Mouse (Mus musculus): ENCODE results near the gene Klf3. TPM values are rescaled to one million over a fixed set of nuclear protein-coding genes. Genes with fewer than 3 reads are reported as not detected.

Gene Klf3
- polyA plus RNA-seq, 1 experiment from 2014 or later: 28.9 TPM

- H3K9me3 ChIP-seq: no peaks in the 10 kb centered on the region
- no peaks in the 10 kb centered on the region for H3K27me3 ChIP-seq
- ATAC-seq (ENCODE audit: low FRiP score, low read depth): no peak
- no peak overlapping the region for H3K27ac ChIP-seq (replicated peaks)
- no peaks in the 10 kb centered on the region for H3K36me3 ChIP-seq
- H3K4me2 ChIP-seq: no peak overlapping the region
- no peak overlapping the region for H3K9ac ChIP-seq
- WGBS: 76% methylated on average over 2 of the region's 2 CpGs
- H3K4me3 ChIP-seq: no peak overlapping the region
- H3K4me1 ChIP-seq (replicated peaks): no peaks in the 10 kb centered on the region
Measured at GRCm38 (mm10) chr5:64847305-64847704, 44.1 kb downstream of the Klf3 start.

- WGBS: 89% methylated on average over 7 of the region's 7 CpGs
- ATAC-seq (ENCODE audit: low FRiP score, low read depth): no peak
- no peaks in the 10 kb centered on the region for H3K9me3 ChIP-seq
Measured at GRCm38 (mm10) chr5:64849892-64850291, 46.7 kb downstream of the Klf3 start.

DNA sequence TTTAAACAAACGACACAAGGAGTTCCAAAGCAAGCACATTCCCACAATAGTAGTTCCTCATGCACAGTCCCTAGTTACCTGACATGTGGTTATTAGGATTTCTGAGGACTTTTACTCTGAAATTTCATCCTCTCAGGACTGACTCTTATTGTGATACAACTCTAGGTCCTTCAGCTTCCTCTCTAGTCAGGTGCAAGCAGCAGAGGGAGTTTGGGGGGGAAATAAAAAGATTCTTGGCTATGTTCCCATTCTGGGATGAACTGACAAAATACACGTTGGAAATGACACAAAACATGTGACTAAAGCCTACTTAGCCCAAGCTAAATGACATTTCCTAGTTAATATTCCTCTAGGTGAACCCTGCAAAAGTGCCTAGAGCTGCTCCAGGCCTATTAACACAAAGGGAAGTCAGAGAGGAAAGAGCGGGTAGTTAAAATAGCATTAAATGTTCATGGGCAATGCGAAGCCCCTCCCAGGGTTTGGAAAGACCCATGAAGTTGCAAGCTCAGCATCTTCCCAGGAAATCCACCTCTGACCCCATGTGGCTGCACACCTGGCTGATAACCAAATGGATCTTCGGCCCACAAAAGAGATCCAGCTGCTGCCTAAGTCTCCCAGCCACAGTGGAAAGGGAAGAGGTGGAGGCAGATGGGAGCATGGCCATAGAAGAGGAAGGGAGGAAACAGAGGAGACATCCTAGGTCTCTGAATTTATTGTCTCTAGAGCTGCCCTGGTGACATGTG, 49.6 kb downstream of the Klf3 start:
- H3K4me3 ChIP-seq: no peak overlapping the region
- H3K27me3 ChIP-seq: no peaks in the 10 kb centered on the region
- 60% methylated on average over 5 of the region's 5 CpGs for WGBS

More at GRCm38 (mm10) chr5:64849892-64850291, 46.7 kb downstream of the Klf3 start:
- Histone ChIP-seq H3K36me3 (no peaks in the 10 kb centered on the region), H3K4me3 (no peak overlapping the region), H3K27ac (replicated peaks) (no peak overlapping the region), H3K4me1 (replicated peaks) (no peaks in the 10 kb centered on the region), H3K27me3 (no peaks in the 10 kb centered on the region), H3K9ac (no peak overlapping the region), H3K4me2 (no peak overlapping the region)

DNA sequence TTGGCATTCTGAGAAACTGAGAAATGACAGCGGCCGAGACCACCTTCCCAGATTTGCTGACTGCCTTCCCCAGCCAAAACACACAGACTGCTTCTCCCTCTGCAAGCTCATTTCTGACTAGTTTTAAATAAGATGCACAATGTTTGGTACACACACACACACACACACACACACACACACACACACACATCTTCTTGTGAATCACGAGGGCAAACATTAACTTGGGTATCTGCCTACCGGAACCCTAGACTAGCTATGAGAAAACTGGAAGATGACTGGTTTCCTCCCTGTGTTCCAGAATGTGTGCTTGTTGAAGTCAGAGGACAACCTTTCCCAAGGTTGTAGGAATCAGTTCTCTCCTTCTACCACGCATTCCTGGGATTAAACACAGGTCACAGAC, 50.2 kb downstream of the Klf3 start:
- Histone ChIP-seq H3K36me3 (no peaks in the 10 kb centered on the region), H3K4me3 (no peak overlapping the region), H3K4me2 (no peak overlapping the region), H3K27me3 (no peaks in the 10 kb centered on the region), H3K9me3 (no peaks in the 10 kb centered on the region), H3K9ac (no peak overlapping the region), H3K27ac (replicated peaks) (no peak overlapping the region), H3K4me1 (replicated peaks) (no peaks in the 10 kb centered on the region)
- WGBS: 91% methylated on average over 5 of the region's 5 CpGs
- ATAC-seq (ENCODE audit: low FRiP score, low read depth): no peak

More for the DNA sequence above, 49.6 kb downstream of the Klf3 start:
- Histone ChIP-seq H3K9ac (no peak overlapping the region), H3K4me2 (no peak overlapping the region), H3K36me3 (no peaks in the 10 kb centered on the region), H3K27ac (replicated peaks) (no peak overlapping the region), H3K9me3 (no peaks in the 10 kb centered on the region), H3K4me1 (replicated peaks) (no peaks in the 10 kb centered on the region)
- no peak for ATAC-seq (ENCODE audit: low FRiP score, low read depth)

GRCm38 (mm10) chr5:64855199-64855598, 52.0 kb downstream of the Klf3 start:
- Histone ChIP-seq H3K4me3 (no peak overlapping the region), H3K36me3 (no peaks in the 10 kb centered on the region), H3K9me3 (no peaks in the 10 kb centered on the region), H3K9ac (no peak overlapping the region), H3K27ac (replicated peaks) (no peak overlapping the region), H3K4me2 (no peak overlapping the region), H3K27me3 (no peaks in the 10 kb centered on the region), H3K4me1 (replicated peaks) (no peaks in the 10 kb centered on the region)
- ATAC-seq (ENCODE audit: low FRiP score, low read depth): no peak

DNA sequence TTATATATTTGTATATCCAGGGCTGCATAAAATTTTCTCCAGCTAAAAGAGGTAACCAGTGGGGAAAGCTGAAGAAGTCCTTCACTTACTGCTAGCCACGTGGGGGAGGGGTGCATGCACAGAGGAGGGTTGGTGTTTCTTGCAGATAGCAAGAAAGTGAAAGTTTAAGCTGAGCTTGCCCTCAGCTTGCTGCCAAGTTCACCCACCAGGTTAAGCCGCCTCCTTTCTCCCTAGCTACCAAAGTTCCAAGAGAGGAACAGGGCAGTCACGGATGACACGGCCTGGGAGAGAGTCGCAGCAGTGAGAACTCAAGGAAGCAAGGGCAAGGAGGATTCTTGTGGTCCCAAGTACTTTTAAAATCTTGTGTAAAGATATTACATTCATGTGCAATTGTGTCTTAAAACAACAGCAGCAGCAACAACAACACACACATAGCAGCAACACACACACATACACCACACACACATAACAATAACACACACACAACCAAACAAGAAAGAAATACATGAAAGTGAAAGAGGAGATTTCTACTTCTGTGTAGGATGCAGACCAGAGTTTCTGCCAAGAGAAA, 57.8 kb downstream of the Klf3 start:
- no peak overlapping the region for H3K4me3 ChIP-seq
- no peak overlapping the region for H3K9ac ChIP-seq
- H3K27ac ChIP-seq (replicated peaks): peak overlapping the region; percentile 42; the same call in 1 of the 2 replicates
- WGBS: 69% methylated on average over 5 of the region's 5 CpGs
- H3K4me1 ChIP-seq (replicated peaks): peaks cover 17% of the 10 kb centered on the region
- H3K9me3 ChIP-seq: no peaks in the 10 kb centered on the region
- H3K27me3 ChIP-seq: no peaks in the 10 kb centered on the region
- H3K36me3 ChIP-seq: no peaks in the 10 kb centered on the region
- no peak overlapping the region for H3K4me2 ChIP-seq
- no peak for ATAC-seq (ENCODE audit: low FRiP score, low read depth)

DNA sequence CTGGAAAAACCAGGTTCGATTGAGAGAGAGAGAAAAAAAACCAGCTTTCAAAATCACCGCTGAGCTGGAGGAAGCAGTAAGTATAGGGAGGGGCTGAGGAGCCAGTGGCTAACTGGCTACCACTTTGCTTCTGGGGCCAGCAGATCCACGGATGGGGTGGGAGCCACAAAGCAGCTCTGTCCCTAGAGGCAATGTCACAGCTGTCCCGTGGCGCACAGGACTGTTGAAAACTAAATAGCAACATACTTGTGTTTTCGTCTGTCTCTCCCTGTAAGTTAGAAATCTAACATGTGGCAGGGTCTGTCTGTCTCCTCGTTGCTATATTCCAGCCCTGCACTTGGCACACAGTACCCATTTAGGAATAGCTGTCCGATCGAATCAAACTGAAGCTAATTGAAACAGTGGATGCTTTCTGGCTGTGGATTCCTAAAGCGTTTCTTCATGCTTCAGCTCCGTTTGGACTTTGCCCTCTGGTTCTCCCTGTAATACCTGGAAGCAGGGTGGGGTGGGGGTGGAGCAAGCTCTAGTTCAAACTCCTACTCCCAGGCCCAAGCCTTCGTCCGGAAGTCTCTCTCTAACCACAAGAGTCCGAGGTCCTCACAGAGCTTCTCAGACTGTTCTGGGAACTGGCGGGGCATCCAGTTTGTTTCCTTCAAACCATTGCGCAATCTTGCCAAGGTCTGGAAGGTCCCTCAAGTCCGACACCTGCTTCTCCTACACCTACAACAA, 58.4 kb downstream of the Klf3 start:
- no peak overlapping the region for H3K4me3 ChIP-seq
- peak; percentile 46; the same call in 1 of the 2 replicates for ATAC-seq (ENCODE audit: low FRiP score, low read depth)
- no peaks in the 10 kb centered on the region for H3K27me3 ChIP-seq
- H3K4me1 ChIP-seq (replicated peaks): peaks cover 17% of the 10 kb centered on the region
- no peak overlapping the region for H3K9ac ChIP-seq
- 62% methylated on average over 17 of the region's 17 CpGs for WGBS
- H3K36me3 ChIP-seq: no peaks in the 10 kb centered on the region
- H3K9me3 ChIP-seq: no peaks in the 10 kb centered on the region
- H3K4me2 ChIP-seq: no peak overlapping the region
- H3K27ac ChIP-seq (replicated peaks): peak overlapping the region; percentile 50

GRCm38 (mm10) chr5:64862269-64862668, 59.1 kb downstream of the Klf3 start:
- Histone ChIP-seq H3K36me3 (no peaks in the 10 kb centered on the region), H3K27me3 (no peaks in the 10 kb centered on the region), H3K9ac (no peak overlapping the region), H3K27ac (replicated peaks) (peak overlapping the region; percentile 50; the same call in 1 of the 2 replicates), H3K4me2 (no peak overlapping the region), H3K4me3 (no peak overlapping the region), H3K4me1 (replicated peaks) (peaks cover 17% of the 10 kb centered on the region), H3K9me3 (no peaks in the 10 kb centered on the region)
- ATAC-seq (ENCODE audit: low FRiP score, low read depth): peak; percentile 81
- WGBS: 61% methylated on average over 9 of the region's 9 CpGs

- Histone ChIP-seq H3K27me3 (no peaks in the 10 kb centered on the region), H3K27ac (replicated peaks) (no peak overlapping the region), H3K9ac (no peak overlapping the region), H3K36me3 (no peaks in the 10 kb centered on the region), H3K4me3 (no peak overlapping the region), H3K4me2 (no peak overlapping the region), H3K9me3 (no peaks in the 10 kb centered on the region), H3K4me1 (replicated peaks) (peaks cover 17% of the 10 kb centered on the region)
- 48% methylated on average over 4 of the region's 4 CpGs for WGBS
- no peak for ATAC-seq (ENCODE audit: low FRiP score, low read depth)
Measured at GRCm38 (mm10) chr5:64864699-64865108, 61.5 kb downstream of the Klf3 start.

- H3K4me1 ChIP-seq (replicated peaks): peaks cover 17% of the 10 kb centered on the region
- WGBS: 83% methylated on average over 12 of the region's 12 CpGs
Measured at GRCm38 (mm10) chr5:64865219-64865964, 62.2 kb downstream of the Klf3 start.

DNA sequence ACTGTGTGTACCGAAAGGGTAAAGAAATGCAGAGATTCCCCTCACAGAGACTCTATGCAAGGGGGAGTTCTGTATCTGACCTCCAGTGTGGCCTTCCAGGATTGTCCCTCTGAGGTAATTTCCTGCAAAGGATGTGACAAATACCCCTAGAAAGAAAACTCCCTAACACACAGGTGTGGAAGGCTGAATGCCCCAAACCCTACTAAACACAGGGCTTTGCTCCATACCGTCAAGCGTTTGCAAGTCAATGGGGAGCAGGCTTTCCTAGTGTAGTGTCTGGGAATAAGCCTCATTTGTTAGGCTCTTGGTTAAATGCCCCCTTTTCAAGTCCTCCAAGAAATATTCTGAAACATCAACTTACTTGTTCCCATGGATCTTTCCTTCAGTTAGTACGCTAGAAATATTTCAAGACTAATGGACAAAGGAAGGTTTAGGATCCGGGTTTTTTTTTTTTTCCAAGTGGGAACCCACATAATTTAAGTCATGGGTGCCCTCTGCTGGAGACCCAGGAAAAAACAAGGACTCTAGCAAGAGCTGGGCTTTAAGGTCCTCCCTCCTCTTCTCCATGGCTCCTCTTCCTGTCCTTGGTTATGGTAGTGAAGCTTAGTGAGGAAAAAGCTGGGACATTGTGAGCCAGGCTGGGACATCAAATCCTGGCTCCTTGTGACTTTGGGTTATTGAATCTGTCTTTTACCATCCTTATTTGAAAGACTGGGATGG, 63.3 kb downstream of the Klf3 start:
- Histone ChIP-seq H3K4me2 (no peak overlapping the region), H3K27me3 (no peaks in the 10 kb centered on the region), H3K9me3 (no peaks in the 10 kb centered on the region), H3K36me3 (no peaks in the 10 kb centered on the region), H3K9ac (no peak overlapping the region), H3K4me3 (no peak overlapping the region), H3K4me1 (replicated peaks) (peaks cover 10% of the 10 kb centered on the region), H3K27ac (replicated peaks) (no peak overlapping the region)
- 25% methylated on average over 5 of the region's 5 CpGs for WGBS
- peak; percentile 50; the same call in 1 of the 2 replicates for ATAC-seq (ENCODE audit: low FRiP score, low read depth)

More at GRCm38 (mm10) chr5:64865219-64865964, 62.2 kb downstream of the Klf3 start:
- H3K9ac ChIP-seq: no peak overlapping the region
- H3K27me3 ChIP-seq: no peaks in the 10 kb centered on the region
- no peak overlapping the region for H3K27ac ChIP-seq (replicated peaks)
- no peaks in the 10 kb centered on the region for H3K9me3 ChIP-seq
- no peak for ATAC-seq (ENCODE audit: low FRiP score, low read depth)
- H3K4me2 ChIP-seq: no peak overlapping the region
- H3K4me3 ChIP-seq: no peak overlapping the region
- no peaks in the 10 kb centered on the region for H3K36me3 ChIP-seq
